Mouse (Mus musculus) ES-CJ7 (cell line): ENCODE measurements around the gene Ptprn2.

Experiments used
- DNase-seq: peaks from one replicate; pipeline ENCODE4 v3.0.0; 2011; ENCODE audit warnings: low read depth, low spot score

The Ptprn2 gene

DNA sequence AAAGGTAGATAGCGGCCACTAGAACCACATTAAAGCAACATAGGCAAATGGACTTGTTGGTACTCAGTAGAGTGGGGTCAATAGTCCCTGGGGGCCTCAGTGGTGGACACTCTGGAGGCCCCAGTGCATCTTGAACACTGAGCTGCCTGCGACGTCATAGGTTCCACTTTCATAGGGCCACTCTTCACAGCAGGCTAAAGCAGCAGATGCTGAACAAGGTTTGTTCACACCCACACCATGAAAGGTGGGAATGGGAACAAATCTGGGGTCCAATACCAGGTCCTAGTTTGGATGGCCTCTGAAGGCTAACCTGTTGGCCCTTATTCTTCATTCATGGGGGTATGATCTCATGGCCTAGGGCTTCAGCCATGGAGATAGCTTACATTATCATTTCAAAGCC lies 641.6 kb downstream of the Ptprn2 start:
- DNase-seq: no peak

DNA sequence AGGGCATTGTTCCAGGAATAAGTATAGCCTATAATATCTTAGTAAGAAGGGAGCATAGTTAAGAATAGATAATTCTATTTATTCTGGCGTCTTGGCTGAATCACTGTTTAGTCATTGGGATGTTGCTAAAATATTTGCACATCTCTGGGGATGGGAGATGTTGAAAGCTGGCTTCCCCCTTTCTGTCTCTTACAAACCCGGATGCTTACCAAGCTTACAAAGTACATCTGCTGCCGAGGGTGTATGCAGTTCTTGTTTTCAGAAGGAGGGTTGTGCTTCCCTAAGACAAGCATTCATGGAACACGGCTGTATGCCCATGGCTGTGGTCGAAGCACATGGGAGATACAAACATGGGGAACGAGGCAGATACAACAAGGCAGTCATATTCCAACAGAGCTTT lies 642.0 kb downstream of the Ptprn2 start:
- no peak for DNase-seq

GRCm38 (mm10) chr12:117132095-117132494 lies 646.6 kb downstream of the Ptprn2 start:
- DNase-seq: peak; percentile 39

DNA sequence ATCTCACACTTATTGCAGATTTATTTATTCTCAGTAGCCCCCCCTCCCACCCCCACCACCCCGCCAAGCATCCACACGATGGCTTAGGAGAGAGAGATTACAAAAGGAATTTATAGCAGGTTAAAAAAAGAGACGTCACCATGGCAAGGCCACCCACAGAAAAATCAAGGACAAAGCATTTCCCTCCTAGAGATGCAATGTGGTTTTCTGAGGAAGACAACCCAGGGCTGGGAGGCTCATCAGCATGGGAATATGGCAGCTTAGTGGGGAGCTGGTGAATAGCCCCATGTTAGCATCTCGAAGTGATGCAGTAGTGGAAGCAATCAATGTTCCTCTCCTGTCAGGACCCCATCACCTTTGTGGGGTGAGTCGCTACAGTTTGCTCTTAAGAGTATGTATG lies 649.7 kb downstream of the Ptprn2 start:
- no peak for DNase-seq

DNA sequence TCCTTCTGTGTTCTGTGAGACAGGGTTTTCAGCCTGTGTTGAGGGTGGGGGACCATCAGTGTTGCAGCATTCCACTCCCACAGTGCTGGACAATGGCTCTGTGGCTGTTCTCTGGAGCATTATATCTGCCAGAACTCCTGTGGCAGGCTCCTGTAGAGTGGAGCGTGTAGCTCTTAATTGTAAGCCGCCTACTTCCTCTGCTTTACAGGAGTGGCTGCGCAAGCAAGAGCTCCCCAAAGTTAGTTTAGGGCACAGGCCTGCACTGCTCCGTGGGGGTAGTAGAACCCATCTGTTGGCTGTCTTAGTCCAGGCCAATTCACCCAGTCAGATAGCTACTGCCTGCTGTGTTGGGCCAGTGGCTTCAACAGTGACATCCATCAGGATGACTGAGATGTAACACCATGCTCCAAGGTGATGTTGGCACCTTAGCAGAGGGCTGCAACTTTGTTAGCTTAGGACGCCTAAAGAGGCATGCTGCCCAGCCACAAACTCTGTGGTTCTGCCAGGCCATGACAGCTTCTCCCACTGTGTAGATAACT lies 651.0 kb downstream of the Ptprn2 start:
- DNase-seq: no peak

GRCm38 (mm10) chr12:117140901-117141300 lies 655.4 kb downstream of the Ptprn2 start:
- no peak for DNase-seq

GRCm38 (mm10) chr12:117141394-117141793 lies 655.9 kb downstream of the Ptprn2 start:
- DNase-seq: no peak

GRCm38 (mm10) chr12:117149176-117149575 lies 663.7 kb downstream of the Ptprn2 start:
- no peak for DNase-seq

DNA sequence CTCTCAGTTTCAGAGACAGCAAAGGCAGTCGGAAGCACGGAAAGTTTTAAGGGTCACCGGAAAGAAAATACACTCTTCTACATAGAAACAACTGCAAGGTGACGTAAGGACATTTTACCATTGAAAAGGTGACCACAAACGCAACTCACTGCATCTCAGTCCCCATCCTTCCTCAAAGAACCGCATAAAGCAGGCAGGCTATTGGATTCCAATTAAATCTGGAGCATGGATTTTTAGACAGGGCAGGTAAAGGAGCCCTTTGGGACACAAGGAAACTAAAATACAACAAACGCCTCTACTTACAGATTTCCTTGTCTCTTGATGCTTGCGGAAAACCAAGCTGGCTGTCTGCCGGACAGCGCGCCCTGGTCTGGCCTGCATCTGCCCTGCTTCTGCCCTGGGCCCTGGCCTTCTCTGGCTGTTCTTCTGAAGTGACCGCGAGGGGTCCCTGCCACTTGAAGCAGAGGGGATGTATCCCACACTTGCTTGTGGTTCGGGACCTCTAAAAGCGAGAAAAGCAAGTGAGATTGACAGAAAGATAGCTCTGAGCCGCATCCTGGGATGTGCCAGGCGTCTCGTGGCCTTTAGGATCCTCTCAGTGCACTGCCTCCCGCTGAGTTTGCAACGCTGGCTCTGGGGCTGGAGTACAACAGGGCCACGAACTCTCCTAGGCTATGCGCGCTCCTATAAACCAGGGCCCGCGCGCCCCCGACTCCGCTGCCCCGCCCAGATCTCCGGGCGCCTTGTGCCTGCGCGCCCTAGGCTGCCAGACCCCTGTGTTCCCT lies 665.3 kb downstream of the Ptprn2 start:
- DNase-seq: peak; percentile 23

DNA sequence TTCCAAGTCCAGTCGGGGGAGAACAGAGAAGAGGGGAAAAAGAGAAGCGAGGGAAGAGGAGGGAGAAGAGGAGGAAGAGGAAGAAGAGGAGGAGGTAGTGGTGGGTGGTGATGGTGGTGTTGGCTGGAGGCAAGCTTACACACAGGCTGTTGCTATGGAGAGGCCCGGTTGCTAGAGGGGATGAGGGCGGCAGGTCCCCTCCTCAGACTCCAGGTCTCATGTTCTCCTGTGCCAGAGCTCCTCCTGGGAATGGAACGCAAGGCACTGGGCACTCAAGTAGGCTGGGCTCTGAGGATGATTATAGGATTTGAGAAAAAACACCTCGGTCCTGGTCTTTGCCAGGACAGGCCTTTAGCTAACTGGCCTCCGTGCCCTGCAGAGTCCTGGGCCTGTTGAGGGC lies 666.1 kb downstream of the Ptprn2 start:
- DNase-seq: peak; percentile 9

- peak; percentile 34 for DNase-seq
Observed at GRCm38 (mm10) chr12:117152366-117153165, 667.0 kb downstream of the Ptprn2 start.

- DNase-seq: no peak
Observed at GRCm38 (mm10) chr12:117153166-117153480, 667.6 kb downstream of the Ptprn2 start.

- DNase-seq: peak; percentile 46
Observed at GRCm38 (mm10) chr12:117153671-117154355, 668.3 kb downstream of the Ptprn2 start.

- no peak for DNase-seq
Observed at GRCm38 (mm10) chr12:117154356-117155243, 669.1 kb downstream of the Ptprn2 start.

- DNase-seq: no peak
Observed at GRCm38 (mm10) chr12:117155307-117156220, 670.0 kb downstream of the Ptprn2 start.

GRCm38 (mm10) chr12:117156256-117156655 lies 670.7 kb downstream of the Ptprn2 start:
- no peak for DNase-seq

DNA sequence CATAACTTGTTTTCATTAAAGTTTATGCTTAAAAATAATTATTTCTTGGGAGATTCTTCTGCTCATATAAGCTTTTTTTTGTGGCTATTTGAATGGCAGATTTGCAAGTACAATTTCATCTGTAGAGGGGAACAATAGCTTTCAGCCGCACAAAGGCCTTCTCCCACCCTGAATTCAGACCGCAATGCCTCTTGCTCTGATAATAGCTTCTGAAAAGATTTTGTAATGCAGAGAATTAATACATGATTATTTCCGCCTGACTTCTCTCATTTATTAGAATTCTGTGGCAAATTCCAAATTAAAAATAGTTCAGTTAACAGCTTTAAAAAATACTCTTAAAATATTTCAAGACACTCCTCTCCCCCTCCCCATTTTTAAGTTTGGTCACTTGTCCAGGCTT lies 671.3 kb downstream of the Ptprn2 start:
- DNase-seq: no peak

- no peak for DNase-seq
Observed at GRCm38 (mm10) chr12:117157249-117157648, 671.7 kb downstream of the Ptprn2 start.

DNA sequence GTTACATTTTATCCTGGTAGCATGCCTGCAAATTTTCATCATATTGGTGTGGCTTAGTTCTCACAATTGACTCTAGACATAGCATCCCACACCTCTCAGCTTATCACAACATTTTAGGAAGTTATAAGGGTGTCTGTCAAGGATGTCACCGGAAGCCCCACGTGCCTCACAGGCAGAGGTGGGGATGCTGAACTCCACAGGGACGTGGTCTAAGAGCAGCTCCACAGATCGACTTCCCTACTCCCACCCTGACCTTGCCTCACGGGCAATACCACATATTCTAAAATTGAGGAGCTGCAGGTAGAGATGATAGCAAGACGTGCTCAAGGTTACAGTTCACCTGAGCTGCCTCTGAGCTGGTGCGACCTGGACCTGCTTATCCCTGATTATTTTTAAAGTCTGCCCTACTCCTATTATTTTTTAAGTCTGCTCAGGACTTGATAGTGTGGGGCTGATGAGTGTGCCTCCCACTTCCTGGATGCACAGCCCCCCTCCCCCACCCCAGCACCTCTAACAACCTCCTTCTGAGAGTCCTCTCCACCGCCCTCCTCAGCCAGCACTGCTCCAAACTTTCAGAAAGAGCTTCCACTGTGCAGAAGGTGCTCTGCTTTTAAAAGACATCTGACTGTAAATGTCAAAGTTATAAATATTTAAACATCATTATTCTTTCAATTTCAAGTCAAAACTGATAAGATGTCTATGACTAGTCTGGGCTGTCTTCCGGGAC lies 672.3 kb downstream of the Ptprn2 start:
- DNase-seq: no peak
